Mouse (Mus musculus) myocyte (in vitro differentiated cells): ENCODE results near the gene Tfam. TPM values are rescaled to one million over a fixed set of nuclear protein-coding genes. Genes with fewer than 3 reads are reported as not detected.

Experiments
- H3K27me3 ChIP-seq: one replicate; pipeline ENCODE4 v1.6.1; 2011; ENCODE audit not compliant: control insufficient read depth, insufficient read depth, insufficient read length
- H3K36me3 ChIP-seq: one replicate; pipeline ENCODE4 v1.6.1; 2011; ENCODE audit not compliant: control insufficient read depth, insufficient read depth
- H3K4me2 ChIP-seq: one replicate; pipeline ENCODE4 v1.6.1; 2011; ENCODE audit warnings: low read depth, control low read depth
- H3K4me3 ChIP-seq: one replicate; pipeline ENCODE4 v1.5.1; 2011; ENCODE audit warnings: mild to moderate bottlenecking, control low read depth, moderate library complexity
- H3K79me2 ChIP-seq: one replicate; pipeline ENCODE4 v1.6.1; 2011; ENCODE audit not compliant: control insufficient read depth, insufficient read depth
- H3ac ChIP-seq: one replicate; pipeline ENCODE4 v1.6.1; 2011; ENCODE audit not compliant: control insufficient read depth, insufficient read length
- CEBPB ChIP-seq: IDR thresholded peaks from 2 replicates; pipeline ENCODE4 v1.6.1; 2011; ENCODE audit warnings: mild to moderate bottlenecking, moderate library complexity; ENCODE audit not compliant: poor library complexity, insufficient read depth, severe bottlenecking
- E2F4 ChIP-seq: IDR thresholded peaks from one replicate; pipeline ENCODE4 v1.6.1; 2011; ENCODE audit warnings: mild to moderate bottlenecking, control low read depth, moderate library complexity; ENCODE audit not compliant: insufficient read depth
- MAX ChIP-seq: IDR thresholded peaks from one replicate; pipeline ENCODE4 v1.6.1; 2011; ENCODE audit warnings: low read depth, mild to moderate bottlenecking, control low read depth
- MYOD1 ChIP-seq, 3 experiments: IDR thresholded peaks; one replicate each; pipeline ENCODE4 v1.6.1; 2011; ENCODE audit warnings: control low read depth in 2 of 3, low read depth in 2 of 3, mild to moderate bottlenecking in 2 of 3, moderate library complexity in 1 of 3; ENCODE audit not compliant: insufficient read length in 2 of 3, control insufficient read depth in 1 of 3
- MYOG ChIP-seq, 3 experiments: IDR thresholded peaks; one replicate each; pipeline ENCODE4 v1.6.1; 2011; ENCODE audit warnings: control low read depth in 2 of 3, low read depth in 2 of 3, mild to moderate bottlenecking in 2 of 3; ENCODE audit not compliant: insufficient read length in 2 of 3, control insufficient read depth in 1 of 3, insufficient read depth in 1 of 3
- POLR2A ChIP-seq: IDR thresholded peaks from one replicate; pipeline ENCODE4 v1.6.1; 2011; ENCODE audit warnings: low read depth, mild to moderate bottlenecking, control low read depth, moderate library complexity; ENCODE audit not compliant: insufficient read length
- POLR2AphosphoS2 ChIP-seq: IDR thresholded peaks from one replicate; pipeline ENCODE4 v1.6.1; 2011; ENCODE audit warnings: low read depth, control low read depth; ENCODE audit not compliant: insufficient read length
- REST ChIP-seq: IDR thresholded peaks from one replicate; pipeline ENCODE4 v1.6.1; 2011; ENCODE audit warnings: mild to moderate bottlenecking, control low read depth, moderate library complexity; ENCODE audit not compliant: insufficient read depth, insufficient read length
- SRF ChIP-seq: IDR thresholded peaks from one replicate; pipeline ENCODE4 v1.6.1; 2011; ENCODE audit warnings: low read depth; ENCODE audit not compliant: control insufficient read depth, insufficient read length
- TCF12 ChIP-seq: IDR thresholded peaks from one replicate; pipeline ENCODE4 v1.6.1; 2011; ENCODE audit warnings: mild to moderate bottlenecking, control low read depth; ENCODE audit not compliant: poor library complexity, insufficient read depth, severe bottlenecking
- TCF3 ChIP-seq: IDR thresholded peaks from one replicate; pipeline ENCODE4 v1.6.1; 2011; ENCODE audit warnings: low read depth, control low read depth; ENCODE audit not compliant: insufficient read length
- USF1 ChIP-seq: IDR thresholded peaks from one replicate; pipeline ENCODE4 v1.6.1; 2011; ENCODE audit warnings: low read depth, mild to moderate bottlenecking, control low read depth, moderate library complexity
- polyA plus RNA-seq: library from polyadenylated mRNA; unstranded; fragments of >200 nt; fragmentation: generic; extraction: Trizol; gene quantifications from one replicate; pipeline ENCODE4 v1.2.1, GENCODE M21; 2012; ENCODE audit warnings: missing spikeins

The Tfam gene
- polyA plus RNA-seq, 1 experiment, result 26.7 TPM

DNA sequence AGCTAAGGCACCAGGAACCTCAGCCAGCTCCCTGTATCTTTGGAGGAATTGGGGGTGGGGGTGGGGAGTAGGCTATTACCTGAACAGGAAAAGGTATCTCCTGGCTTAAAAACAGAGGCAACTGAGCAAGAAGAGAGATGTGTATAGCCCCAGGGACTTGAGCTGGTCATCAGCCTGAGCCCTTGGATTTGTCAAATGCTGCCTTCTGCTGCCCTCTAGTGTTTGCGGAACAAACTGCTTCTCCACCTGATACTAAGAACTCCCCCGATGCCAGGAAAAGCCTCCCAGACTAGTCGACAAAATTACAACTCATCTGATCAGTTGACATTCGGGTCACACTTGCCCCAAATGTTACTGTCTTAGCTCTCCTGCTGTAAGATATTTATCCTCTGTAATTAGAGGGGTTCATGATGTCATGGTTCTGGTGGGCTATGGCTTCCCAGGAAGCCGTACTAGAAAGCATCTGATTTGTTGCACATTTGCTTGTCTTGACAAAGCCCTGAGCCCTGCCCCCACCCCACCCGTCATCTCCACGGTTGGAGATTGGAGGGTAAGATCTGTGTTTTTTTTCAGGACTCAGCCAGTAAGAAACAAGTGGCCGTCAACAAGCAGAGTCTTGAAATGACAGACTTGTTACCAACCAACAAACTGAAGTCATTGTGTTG, 19.7 kb downstream of the Tfam start:
- H3K4me2 ChIP-seq, result no peak overlapping the region
- TF ChIP-seq E2F4 (no peak), CEBPB (no peak)

GRCm38 (mm10) chr10:71215996-71216395, 22.1 kb downstream of the Tfam start:
- no peak overlapping the region for H3K4me2 ChIP-seq
- no peaks in the 10 kb centered on the region for H3K79me2 ChIP-seq
- no peak overlapping the region for H3K4me3 ChIP-seq
- no peak overlapping the region for H3ac ChIP-seq
- TF ChIP-seq POLR2A (no peak), TCF12 (no peak), REST (no peak), USF1 (no peak), SRF (no peak), TCF3 (no peak)
- H3K36me3 ChIP-seq, result no peaks in the 10 kb centered on the region
- no peaks in the 10 kb centered on the region for H3K27me3 ChIP-seq

More for the DNA sequence above, 19.7 kb downstream of the Tfam start:
- Histone ChIP-seq H3K79me2 (no peaks in the 10 kb centered on the region), H3K36me3 (peaks cover 12% of the 10 kb centered on the region), H3ac (no peak overlapping the region), H3K27me3 (no peaks in the 10 kb centered on the region), H3K4me3 (no peak overlapping the region)

DNA sequence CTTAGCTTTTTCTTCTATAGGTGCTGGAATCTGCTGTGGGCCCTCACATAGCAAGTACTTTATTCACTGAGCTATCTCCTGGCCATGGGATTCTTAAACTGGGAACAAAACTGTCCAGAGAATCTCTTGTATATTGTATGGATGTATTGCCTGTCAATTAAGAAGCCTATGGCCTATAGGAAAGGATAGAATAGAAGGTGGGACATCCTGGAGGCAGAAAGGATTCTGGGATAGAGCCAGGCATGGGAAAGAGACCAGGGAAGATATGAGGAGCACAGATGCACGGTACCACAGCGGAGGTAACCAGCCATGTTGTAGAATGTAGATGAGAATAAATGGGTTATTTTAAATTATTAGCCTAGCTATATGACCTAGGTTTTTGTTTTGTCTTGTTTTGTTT, 36.6 kb downstream of the Tfam start:
- no peak overlapping the region for H3ac ChIP-seq
- H3K27me3 ChIP-seq, result no peaks in the 10 kb centered on the region
- no peaks in the 10 kb centered on the region for H3K79me2 ChIP-seq
- no peak for TF ChIP-seq MYOG (IDR thresholded peaks at IDR 0.05; ENCODE audit: control insufficient read depth in 1 of 3, insufficient read depth in 1 of 3, insufficient read length in 2 of 3, low read depth in 2 of 3)
- TF ChIP-seq TCF12, result no peak
- TF ChIP-seq POLR2AphosphoS2, result no peak
- no peak for TF ChIP-seq MYOD1 (IDR thresholded peaks at IDR 0.05; ENCODE audit: control insufficient read depth in 1 of 3, insufficient read length in 2 of 3, low read depth in 2 of 3)
- TF ChIP-seq POLR2A, result no peak
- no peak for TF ChIP-seq CEBPB
- TF ChIP-seq TCF3, result no peak
- TF ChIP-seq USF1, result no peak
- TF ChIP-seq MAX, result no peak
- TF ChIP-seq E2F4, result no peak
- H3K4me2 ChIP-seq, result no peak overlapping the region
- H3K36me3 ChIP-seq, result no peaks in the 10 kb centered on the region
- no peak overlapping the region for H3K4me3 ChIP-seq

DNA sequence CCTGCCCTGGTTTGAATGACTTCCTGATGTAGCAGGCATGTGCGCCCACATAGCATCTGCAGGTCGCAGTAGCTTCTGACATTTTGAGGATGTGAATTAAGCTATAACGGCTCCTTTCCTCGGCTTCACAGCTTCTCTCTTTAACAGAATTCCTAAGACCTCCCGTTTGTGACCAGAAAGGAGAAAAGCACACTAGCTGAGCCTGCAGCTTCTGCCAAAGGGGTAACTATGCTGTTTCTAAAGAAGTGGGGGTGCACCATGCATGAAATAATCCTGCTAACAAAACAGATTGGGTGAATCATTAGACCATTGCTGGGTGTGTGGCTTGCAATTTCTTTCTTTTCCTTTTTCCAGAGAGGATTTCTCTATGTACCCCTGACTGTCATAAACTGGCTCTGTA, 37.1 kb downstream of the Tfam start:
- Histone ChIP-seq H3ac (no peak overlapping the region), H3K4me2 (no peak overlapping the region), H3K79me2 (no peaks in the 10 kb centered on the region), H3K36me3 (no peaks in the 10 kb centered on the region), H3K4me3 (no peak overlapping the region), H3K27me3 (no peaks in the 10 kb centered on the region)
- TF ChIP-seq REST (no peak), SRF (no peak), POLR2A (no peak), E2F4 (no peak), POLR2AphosphoS2 (no peak), TCF3 (no peak), MAX (no peak)

DNA sequence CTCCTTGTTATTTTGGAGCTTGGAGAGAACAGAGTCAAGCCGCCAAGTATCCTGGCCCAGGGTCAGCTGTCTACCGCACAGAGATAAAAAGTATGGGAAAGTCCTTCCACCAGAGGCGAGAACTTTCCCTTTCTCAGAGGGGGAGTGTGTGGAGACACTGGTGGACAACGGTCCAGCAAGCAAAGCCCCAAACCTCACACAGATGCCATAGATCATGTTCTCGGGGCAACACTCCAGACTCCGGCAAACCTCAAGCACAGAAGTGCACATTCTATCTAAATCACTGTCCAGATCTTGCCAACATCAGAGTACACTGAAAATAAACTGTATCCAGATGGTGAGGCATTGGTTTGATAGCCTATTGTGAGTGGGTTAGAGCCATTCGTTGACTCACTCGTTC, 39.4 kb downstream of the Tfam start:
- Histone ChIP-seq H3ac (no peak overlapping the region), H3K27me3 (no peaks in the 10 kb centered on the region), H3K4me3 (no peak overlapping the region), H3K4me2 (peak overlapping the region; percentile 47), H3K36me3 (no peaks in the 10 kb centered on the region), H3K79me2 (no peaks in the 10 kb centered on the region)
- TF ChIP-seq TCF12, result no peak
- no peak for TF ChIP-seq MAX
- no peak for TF ChIP-seq CEBPB
- no peak for TF ChIP-seq POLR2AphosphoS2
- TF ChIP-seq MYOD1 (IDR thresholded peaks at IDR 0.05; ENCODE audit: control insufficient read depth in 1 of 3, insufficient read length in 2 of 3, low read depth in 2 of 3), result peak in 1 of 3 experiments; percentile 13
- TF ChIP-seq POLR2A, result no peak
- no peak for TF ChIP-seq SRF
- TF ChIP-seq MYOG (IDR thresholded peaks at IDR 0.05; ENCODE audit: control insufficient read depth in 1 of 3, insufficient read depth in 1 of 3, insufficient read length in 2 of 3, low read depth in 2 of 3), result no peak
- no peak for TF ChIP-seq USF1
